Mouse (Mus musculus) retina, adult 2 months (tissue): Measurements from ENCODE around the gene Tchp.

Source experiments
- DNase-seq: peaks from one replicate; pipeline ENCODE4 v3.0.0-alpha.2; 2012; ENCODE audit warnings: low read depth, low spot score

Tchp gene

GRCm38 (mm10) chr5:114738707-114739241 lies 31.2 kb downstream of the Tchp start:
- DNase-seq = no peak

GRCm38 (mm10) chr5:114740595-114740994 lies 33.0 kb downstream of the Tchp start:
- no peak for DNase-seq

DNA sequence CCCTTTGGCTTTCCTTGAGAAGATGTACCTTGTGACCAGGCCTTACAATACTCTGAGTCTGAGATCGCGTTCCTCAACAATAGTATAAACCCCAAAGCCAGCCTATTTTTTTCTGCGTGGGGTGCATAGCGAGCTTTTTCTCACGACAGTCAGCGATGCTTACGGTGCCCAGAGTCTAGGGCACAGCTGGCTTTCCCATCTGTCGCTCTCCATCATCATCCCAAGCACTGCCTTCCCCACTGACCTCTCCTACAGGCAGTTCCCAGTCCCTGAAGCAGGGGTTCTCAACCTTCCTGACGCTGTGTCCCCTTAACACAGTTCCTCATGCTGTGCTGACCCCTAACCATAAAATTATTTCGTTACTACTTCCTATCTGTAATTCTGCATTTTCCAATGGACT lies 35.0 kb downstream of the Tchp start:
- DNase-seq = no peak

GRCm38 (mm10) chr5:114742998-114743696 lies 35.6 kb downstream of the Tchp start:
- DNase-seq = no peak

GRCm38 (mm10) chr5:114743697-114744090 lies 36.1 kb downstream of the Tchp start:
- no peak for DNase-seq

- DNase-seq = no peak
Observed at GRCm38 (mm10) chr5:114745581-114745980, 38.0 kb downstream of the Tchp start.

DNA sequence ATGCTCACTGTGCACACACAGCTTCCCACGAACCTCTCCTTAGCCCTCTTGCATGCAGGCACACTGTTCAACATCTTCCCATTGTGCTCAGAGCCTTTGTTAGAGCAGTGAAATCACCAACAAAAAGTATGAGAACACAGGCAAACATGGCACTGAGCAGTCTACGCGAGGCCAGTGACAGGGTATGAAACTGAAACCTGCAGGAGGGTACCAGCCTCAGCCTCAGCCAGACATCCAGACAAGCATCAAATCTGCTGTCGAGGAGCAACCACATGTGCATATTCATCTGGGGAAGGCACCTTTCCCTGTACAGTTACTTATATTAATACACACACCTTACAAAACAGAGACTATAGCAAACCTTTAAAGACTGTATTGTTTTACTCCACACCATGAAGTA lies 39.3 kb downstream of the Tchp start:
- no peak for DNase-seq

DNA sequence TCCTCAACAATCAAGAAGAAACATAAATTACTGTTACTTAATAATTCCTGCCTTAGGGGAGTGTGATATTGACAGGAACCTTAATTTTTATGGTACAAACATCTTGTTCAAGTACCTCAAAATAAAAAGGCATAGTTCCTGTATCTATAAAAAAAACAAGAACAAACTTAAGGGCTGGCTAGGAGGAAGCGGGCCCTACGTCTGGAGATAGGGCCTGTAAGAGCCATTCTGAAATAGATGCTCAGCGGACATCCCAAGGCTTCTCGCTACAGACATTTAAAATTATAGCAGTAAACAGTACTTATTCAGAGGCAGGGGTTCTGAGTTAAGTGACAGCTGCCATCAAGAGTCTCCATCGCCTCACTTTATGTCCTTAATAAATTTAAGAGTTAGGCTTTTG lies 40.0 kb downstream of the Tchp start:
- no peak for DNase-seq

GRCm38 (mm10) chr5:114750325-114750724 lies 42.8 kb downstream of the Tchp start:
- DNase-seq = no peak

GRCm38 (mm10) chr5:114752397-114752796 lies 44.8 kb downstream of the Tchp start:
- no peak for DNase-seq

DNA sequence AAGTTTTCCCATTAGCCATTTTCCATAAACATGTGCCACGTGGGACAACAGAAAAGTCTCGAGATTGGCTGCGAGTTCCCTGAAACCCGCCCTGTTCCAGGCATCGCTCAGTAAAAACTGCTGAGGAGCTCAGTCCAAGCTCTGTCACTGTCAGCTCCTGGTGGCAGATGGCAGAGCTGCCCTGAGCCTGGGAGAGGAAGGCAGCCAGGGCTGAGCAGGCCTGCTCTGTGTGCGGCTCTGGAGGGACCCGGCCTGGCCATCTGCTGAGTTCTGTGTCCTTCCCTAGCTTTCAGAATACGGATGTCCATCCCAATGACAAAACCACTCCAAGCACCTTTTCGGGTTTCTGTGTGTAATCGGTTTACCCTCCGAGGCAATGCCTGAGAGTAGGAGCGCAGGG lies 45.8 kb downstream of the Tchp start:
- DNase-seq = no peak

DNA sequence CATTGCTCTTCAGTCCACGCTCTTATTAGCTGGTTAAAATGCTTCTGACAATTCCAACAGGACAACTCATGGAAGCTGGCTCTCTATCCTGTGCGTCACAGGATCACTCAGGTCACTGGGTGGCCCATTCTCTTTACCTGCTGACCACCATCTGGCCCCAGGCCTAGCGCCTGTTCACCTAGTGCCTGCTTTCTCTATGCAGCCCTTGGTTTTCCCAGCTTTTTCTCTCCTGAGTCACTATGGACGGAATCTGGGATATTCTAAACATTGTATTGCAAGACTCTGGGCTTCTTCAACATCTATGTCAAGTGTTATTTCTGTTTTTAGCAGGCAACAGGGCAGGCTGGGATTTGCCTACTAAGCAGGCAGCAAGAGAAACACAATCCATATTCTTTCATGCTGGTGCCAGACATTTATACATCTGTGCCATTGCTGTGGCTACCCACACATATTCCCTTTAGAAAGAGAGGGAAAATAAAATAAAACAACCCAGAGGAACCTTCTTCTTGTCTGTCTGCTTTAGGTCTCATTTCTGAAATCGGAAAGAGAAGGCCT lies 52.1 kb downstream of the Tchp start:
- no peak for DNase-seq

GRCm38 (mm10) chr5:114761980-114762379 lies 54.4 kb downstream of the Tchp start:
- no peak for DNase-seq

DNA sequence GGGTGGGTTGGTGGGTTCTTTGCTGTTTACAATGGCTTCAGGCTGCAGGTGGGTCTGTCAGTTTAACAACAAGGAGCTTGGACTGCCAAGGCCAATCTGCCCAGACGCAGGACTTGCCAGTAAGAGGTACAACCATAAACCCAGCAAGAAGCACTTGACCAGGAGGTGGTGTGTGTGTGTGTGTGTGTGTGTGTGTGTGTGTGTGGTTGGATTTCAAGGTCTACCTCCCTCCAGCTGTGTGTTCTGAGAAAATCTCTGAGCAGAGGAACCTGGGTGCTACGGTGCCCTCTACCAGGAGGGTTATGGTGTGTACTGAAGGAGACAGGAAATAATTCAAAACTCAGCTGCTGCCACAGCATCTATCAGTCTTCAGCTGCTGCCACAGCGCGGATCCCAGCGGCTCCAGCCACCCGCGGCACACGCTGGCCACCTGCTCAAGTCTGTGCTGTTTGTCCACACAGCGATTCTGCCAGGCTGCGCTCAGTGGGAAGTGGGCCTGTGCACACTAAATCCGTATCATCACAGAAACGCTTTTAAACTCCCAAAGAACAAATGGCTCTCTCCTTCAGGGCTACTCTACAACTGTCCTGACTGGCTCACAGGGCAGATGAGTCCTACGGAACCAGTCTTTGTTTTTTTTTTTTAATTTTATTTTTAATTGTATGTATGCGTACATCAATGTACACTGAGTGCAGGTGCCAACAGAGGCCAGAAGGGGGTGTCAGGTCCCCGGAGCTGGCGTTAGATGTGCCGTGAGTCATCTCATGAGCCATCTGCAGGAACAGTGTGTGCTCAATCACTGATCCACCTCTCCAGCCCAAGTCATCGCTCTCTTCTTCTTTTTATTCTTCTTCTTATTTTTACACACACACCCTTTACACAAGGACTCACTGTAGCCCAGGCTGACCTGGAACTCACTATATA lies 57.5 kb downstream of the Tchp start:
- no peak for DNase-seq

GRCm38 (mm10) chr5:114766686-114767085 lies 59.1 kb downstream of the Tchp start:
- no peak for DNase-seq

- DNase-seq = no peak
Observed at GRCm38 (mm10) chr5:114767185-114767584, 59.6 kb downstream of the Tchp start.

DNA sequence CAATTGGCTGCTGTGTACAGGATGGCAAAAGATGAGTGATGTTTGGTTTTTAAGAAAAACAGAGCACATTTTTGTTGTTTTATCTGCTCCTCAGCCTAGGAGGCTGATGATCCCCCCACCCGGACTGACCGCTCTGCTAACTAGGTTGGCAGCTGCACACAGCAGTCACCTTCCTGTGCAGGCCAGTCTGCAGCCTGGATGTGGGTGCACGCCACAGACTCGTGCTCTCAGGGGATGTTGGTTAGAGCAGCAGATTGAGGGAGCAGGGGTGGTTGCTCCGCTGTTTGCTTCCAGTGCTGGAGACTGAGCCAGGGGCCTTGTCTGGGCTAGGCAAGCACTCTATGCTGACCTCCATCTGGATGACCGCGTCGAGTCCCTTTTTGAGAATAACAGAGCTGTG lies 62.2 kb downstream of the Tchp start:
- DNase-seq = no peak

- no peak for DNase-seq
Observed at GRCm38 (mm10) chr5:114771796-114772195, 64.2 kb downstream of the Tchp start.
